Mouse (Mus musculus) pancreas, adult 10 weeks (tissue): ENCODE results near the gene Aaed1. TPM values are rescaled to one million over a fixed set of nuclear protein-coding genes. Genes with fewer than 3 reads are reported as not detected.

Source experiments
- polyA plus RNA-seq: library from polyadenylated mRNA; stranded (reverse); fragments of 350-450 nt; fragmentation: Illumina TruSeq; extraction: RNeasy Lipid Tissue Mini Kit (QIAGEN cat#74804); gene quantifications from one replicate; pipeline ENCODE4 v1.2.3, GENCODE M21; 2015; ENCODE audit warnings: low read depth, low replicate concordance; ENCODE audit not compliant: insufficient read depth

Aaed1 gene
- polyA plus RNA-seq = 9.0 TPM

GRCm38 (mm10) chr13:64312024-64312915, at the start of gene Aaed1:
Aaed1 (minus strand) TSS chr13:64312710.

GRCm38 (mm10) chr13:64274879-64275753, 37.4 kb downstream of the Aaed1 start, which contains the start of gene Cdc14b:
Cdc14b (minus strand) TSS chr13:64275290.

Other genes starting within 250 kb of the Aaed1 start
- not detected for gene Hsd17b3, start 223.5 kb downstream of the Aaed1 start, polyA plus RNA-seq
- 1.6 TPM for gene Slc35d2, start 183.3 kb downstream of the Aaed1 start, polyA plus RNA-seq
- gene Zfp367, start 159.5 kb downstream of the Aaed1 start, polyA plus RNA-seq = 2.3 TPM
- gene Habp4, start 150.9 kb downstream of the Aaed1 start, polyA plus RNA-seq = 11.7 TPM
- 1.5 TPM for gene Cdc14b, start 37.4 kb downstream of the Aaed1 start, polyA plus RNA-seq
- 65.9 TPM for gene Ctsl, start 58.2 kb upstream of the Aaed1 start, polyA plus RNA-seq
- 2.3 TPM for gene Cdk20, start 119.6 kb upstream of the Aaed1 start, polyA plus RNA-seq
- gene Fam240b, start 185.1 kb upstream of the Aaed1 start, polyA plus RNA-seq = not detected